Mouse (Mus musculus) gastrocnemius, postnatal 36 days (tissue): ENCODE results near the gene Pde4c. TPM values are rescaled to one million over a fixed set of nuclear protein-coding genes. Genes with fewer than 3 reads are reported as not detected.

ENCODE experiments used
- DNase-seq, 2 experiments: peaks; one replicate each; pipeline ENCODE4 v3.0.0; 2022
- intact Hi-C: fragments of 180-260 bp; cut with DNase I; formaldehyde crosslinking; loops from one replicate; pipeline ENCODE4 v1.15.1; 2025
- total RNA-seq, 2 experiments: library from RNA; stranded (reverse); gene quantifications; 2 replicates each; pipeline ENCODE4 v1.2.3; 2021

Pde4c gene
- total RNA-seq, 2 experiments from 2014 or later = 1.9 to 2.1 TPM

DNA sequence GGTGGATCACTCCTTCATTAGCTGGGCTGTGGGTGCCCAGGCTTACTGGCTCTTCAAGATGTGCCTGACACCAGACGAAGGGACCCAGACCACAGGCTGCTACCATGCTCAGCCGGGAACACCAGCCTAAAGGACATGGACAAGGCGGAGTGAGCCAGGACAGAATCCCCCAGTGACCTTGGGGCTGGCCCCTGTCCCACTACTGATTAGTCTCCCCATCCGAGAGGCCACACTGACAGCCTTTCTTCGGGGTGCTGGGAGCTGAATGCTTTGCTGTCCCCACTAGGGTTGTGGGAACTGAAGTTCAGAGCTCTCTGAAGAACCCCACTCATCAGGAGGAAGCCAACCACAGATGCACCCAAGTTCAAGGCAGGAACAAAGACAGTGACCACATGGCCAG is 51.7 kb downstream of the Pde4c start:
- intact Hi-C loops = no loop called here
- no peak for DNase-seq

DNA sequence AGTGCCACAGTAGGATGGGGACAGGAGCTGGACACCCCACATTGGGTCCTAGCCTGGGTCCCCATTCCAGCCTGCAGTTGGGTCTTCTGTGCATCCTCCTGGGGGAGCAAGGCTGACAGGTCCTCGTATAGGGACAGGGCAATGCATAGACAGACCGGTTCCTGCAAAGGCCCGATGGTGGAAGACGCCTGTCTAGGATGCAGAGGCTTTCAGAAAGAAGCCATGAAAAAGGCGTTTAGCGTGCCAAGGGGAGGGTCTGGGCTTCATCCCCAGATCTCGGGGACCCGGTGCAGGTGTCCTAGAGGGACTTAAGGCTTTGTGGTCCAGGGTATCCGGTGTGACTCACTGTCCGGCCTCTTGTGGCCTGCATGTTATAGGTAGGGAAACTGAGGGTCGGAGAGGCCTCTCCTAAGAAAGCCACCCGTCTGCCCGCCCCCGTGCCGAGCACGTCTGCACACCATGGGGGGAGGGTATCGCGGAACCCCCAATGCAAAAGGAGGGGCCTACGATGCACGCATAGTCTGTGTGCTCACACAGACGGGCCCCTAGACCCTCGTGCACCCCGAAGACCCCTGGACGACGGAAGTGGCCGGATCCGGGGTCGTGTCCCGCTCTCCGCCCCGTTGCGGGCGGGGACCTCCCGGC is 52.5 kb downstream of the Pde4c start:
- DNase-seq = no peak
- intact Hi-C loops = no loop called here

DNA sequence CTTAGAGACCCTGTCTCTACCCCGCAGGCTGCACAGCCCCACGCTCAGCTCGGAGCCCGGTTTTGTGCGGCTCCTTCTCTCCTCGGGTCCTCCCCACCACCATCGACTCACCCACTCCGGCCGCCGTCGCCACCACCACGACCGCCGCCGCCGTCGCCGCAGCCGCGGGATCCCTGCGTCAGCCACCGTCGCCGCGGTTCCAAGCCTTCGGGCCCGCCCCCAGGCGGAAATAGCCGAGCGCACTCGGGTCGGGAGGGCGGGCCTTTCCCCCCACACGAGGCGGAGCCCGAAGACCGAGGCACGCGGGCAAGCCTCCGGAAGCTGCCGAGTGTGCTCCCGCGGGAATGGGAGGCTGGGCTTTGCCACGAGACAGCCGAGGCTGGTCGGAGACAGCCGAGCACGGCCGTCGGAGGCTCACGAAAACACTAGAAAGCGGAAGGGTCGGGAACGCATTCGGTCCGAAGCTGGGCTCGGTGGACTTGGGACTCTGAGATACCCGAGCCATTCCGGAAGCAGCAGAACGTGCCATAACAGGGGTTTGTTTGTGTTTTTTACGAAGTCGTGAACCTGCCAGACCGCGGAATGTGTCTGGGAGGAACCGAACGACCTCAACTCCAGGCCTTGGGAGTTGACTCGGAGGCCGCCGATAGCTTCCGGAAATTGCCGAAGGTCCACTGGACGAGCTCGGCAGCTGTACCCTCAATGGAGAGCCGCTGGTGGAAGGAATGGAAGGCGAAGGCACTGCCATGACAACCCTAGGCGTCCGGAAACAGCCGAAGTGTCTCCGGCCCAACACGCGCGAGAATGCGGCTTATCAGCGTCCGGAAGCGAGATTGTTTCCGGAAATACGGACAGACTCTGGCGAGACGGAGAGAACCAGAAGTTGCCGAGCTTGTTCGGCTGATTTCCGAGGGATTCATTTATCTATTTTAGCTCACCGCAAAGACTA is 53.2 kb downstream of the Pde4c start, which contains the start of gene Pik3r2:
Gene Pik3r2, minus strand, starts transcription at position 218 of the 949 bp plus-strand sequence.
- DNase-seq = peak; percentile 98
- intact Hi-C loops = no loop called here

DNA sequence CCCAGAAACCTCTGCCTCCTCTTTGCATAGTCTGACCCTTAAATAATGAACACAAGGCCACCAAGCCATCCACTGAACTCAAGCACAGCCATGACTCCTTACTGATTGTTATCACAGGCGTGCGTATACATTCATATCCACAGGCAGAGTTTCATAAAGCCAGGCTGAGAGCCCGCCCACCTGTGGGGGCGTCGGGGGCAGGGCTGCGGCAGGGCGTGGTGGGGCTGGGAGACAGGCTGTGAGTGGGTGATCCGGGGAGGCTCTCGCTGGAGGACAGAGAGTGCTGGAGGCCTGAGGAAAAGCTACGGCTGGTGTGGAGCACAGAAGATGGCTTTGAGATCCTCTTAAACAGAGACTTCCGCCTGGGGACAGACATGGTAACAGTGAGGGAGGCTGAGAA is 56.6 kb downstream of the Pde4c start:
- DNase-seq = no peak
- intact Hi-C loops = no loop called here

DNA sequence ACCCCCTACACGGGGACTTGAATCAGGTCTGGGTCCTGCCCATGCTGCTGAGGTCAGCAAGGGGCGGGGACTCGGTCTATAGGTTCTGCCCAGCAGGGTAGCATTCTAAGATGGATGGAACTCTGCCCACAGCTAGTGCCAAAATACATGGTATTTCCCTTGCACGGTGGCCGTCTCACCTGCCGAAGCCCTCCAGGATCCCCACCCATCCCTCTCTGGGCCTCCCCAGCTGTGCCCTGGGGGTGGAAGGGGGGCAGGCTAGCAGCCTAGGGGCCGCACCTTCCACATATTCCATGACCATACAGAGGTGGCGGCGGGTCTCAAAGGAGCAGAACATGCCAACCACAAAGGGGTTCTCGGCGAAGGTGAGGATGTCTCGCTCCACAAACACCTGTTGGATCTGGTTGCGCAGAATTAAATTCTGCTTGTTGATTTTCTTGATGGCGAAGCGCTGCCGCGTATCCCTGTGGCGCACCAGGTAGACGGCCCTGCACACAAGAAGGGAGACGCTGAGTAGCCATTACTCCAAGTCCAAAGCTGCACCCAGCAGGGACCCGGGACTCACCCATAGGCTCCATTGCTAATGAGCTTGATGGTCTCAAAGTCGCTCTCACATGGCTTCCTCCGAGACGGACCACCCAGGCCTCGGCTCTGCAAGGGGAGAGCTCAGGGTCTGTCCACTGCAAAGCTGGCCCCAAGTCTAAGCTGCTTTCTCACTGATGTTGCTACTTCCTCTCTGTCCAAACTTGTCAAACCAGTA is 63.0 kb downstream of the Pde4c start:
- intact Hi-C loops = no loop called here
- DNase-seq = no peak

DNA sequence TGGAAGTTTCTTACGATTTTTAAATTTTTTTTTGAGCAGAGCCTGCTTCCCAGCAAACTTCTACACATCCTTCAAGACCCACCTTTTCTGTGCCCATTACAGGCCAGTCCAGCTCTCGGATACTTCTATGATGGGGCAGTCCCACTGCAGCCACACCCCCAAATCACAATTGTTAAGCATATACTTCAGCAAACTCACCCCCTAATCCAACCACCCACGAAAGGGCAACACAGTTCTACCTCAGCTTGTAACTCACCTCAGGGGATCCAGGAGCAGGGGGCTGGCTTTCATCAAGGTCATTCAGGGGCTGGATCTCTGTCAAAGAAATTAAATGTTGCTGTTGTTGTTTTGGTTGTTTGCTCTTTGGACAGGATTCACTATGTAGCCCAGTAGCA is 63.5 kb downstream of the Pde4c start:
- intact Hi-C loops = no loop called here
- DNase-seq = no peak

DNA sequence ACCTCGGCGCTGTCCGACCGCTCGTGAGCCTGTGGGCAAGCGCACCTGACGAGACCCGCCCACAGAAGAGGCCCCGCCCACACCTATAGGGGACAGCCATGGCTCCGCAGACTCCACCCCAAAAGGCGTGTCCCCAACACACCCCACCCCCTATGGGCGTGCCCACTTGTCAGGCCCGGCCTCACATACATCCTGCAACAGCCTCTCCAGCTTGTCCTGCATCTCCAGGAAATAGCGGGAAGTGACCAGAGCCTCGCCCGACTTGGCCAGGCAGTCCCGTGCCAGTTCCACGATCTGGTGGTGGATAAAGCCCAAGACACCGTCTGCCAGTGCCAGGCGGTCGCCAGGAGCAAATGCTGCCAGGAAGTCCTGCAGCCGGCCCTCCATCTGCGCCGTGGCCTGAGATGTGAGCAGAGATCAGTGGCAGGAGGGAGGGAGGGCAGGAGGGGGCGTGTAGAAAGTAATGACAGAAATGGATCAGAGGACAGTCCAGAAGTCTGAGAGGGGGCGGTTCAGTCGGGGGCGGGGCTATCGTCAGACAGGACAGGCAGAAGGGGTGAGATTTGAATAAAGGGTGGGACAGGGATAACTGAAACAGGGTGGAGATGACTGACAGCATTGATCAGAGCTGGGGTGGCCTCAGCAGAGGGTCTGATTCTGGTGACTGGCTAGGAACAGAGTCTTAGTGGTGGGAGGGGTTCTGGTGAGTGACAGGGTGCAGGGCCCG is 64.6 kb downstream of the Pde4c start:
- intact Hi-C loops = no loop called here
- DNase-seq = no peak

DNA sequence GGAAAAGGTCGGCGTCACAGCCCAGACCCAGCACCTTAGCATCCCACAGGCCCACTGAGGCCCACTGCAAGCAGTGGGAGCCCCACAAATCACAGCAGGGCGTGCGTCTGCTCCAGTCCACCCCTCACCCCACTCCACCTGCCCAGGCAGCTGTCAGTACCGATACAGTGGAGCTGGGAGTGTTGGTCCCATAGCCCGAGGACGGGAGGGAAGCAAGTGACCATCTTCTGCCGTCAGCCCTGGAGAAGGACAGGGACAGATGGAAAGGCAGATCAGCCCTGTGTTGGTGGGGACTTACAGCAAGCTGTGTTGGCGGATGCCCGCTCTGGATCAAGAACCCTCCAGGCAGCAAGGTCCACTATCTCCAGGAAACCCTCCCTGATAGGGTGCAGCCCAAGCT is 65.5 kb downstream of the Pde4c start:
- no peak for DNase-seq
- intact Hi-C loops = no loop called here

DNA sequence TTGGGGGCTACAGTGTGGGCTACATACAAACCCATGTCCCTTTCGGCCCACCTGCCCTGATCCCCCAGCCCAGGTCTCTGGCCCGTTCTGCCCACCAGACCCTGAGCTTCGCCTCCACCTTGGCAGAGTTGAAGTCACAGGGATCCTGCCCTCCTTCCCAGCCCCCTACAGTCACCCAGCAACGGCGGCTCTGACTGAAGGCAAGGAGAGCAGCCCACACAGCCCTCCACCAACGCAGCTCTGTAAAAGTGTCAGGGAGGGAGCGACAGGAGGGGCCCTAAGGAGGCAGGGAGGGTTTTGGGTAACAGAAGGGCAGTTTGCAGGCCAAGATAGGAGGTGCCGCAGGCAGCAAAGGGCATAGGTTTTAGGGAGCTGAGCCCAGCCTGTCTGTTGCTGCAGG is 67.3 kb downstream of the Pde4c start:
- DNase-seq = no peak
- intact Hi-C loops = loop anchor here (10.0 kb wide), 1 partner anchor 684 kb away; no protein-coding TSS in a partner anchor

DNA sequence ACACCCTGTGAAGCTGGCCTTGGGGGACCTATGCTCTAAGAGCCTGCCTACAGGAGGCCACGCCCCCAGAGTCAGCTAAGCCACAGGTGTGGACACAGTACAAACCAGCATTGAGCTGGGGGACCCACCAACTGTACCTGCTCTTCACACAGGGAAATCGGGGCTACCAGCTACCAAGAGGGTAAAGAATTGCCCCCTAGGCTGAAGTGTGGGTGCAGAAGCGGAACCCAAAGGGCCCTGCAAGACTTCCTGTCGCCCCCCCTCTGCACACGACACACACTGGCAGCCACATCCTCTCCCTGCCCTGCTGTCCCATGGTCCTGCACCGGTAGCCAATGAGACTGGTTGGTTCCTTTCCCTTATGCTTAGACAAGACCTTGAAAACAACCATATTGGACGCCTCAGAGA is 67.8 kb downstream of the Pde4c start:
- no peak for DNase-seq
- intact Hi-C loops = loop anchor here (10.0 kb wide), 1 partner anchor 684 kb away; no protein-coding TSS in a partner anchor

DNA sequence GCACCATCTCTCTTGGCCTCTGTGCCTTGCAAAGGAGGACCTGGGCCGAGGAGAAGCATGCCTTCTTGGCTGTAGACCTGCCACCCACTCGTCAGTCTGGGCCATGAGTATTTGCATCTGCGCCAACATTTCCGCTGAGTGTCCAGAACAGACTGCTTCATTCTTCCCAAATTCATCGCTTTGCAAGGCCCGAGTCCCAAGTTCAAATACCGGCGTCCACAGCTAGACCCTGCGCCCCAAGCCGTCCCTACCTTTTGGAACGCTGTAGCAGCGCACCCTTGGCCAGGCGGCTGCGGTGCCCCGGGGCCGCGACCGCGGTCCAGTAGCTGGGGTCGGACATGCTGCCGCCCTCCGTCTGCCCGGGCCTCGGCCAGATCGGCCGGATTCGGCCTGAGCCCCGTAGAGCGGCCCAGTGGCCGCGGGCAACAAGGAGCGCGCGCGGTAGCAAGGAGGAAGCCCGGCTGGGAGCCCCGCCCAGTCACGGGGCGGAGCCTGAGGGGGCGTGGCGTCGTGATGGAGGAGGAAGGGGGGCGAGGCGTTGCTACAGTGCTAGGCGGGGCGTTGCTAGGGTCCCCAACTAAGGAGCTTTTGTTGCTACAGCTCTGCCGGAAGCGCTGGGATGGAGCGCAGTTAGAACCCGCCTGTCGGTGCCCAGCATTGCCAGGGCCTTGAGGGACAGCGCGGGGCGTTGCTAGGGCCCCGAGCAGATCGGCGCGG is 68.6 kb downstream of the Pde4c start:
- DNase-seq = peak; percentile 97 to 98
- intact Hi-C loops = loop anchor here (10.0 kb wide), 1 partner anchor 683 kb away; no protein-coding TSS in a partner anchor

DNA sequence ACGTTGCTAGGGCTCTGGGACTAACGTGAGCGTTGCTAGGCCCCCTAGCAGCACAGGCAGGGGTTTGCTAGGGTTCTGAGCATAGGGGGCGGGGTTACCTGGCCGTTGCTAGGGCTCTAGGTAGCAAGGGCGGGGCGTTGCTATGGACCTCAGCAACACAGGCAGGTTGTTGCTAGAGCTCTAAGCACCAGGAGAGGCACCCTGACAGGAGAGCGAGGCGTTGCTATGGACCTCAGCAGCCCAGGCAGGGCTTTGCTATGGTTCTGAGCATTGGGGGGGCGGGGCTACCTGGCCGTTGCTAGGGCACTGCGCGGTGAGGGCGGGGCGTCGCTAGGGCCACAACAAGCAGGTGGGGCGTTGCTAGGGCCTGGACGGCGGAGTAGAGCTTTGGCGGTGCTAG is 69.2 kb downstream of the Pde4c start:
- intact Hi-C loops = loop anchor here (10.0 kb wide), 1 partner anchor 682 kb away; no protein-coding TSS in a partner anchor
- no peak for DNase-seq

DNA sequence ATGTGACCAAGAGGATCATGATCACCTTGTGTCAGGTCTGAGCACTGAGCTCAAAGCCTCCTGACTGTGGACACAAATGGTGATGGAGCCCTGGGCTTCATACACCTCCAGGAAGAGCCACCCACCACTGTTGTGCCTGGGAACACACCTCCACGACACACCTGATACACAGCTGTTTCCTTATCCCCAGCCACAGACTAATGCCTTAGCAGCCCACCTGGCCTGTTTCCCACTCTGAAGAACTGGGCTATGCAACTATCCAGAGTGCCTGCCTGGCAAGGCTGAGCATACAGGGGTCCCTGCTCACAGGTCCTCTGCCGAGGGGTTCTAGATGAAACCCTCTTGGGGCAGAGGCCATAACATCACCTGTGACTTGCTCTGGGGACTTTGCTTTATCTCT is 70.7 kb downstream of the Pde4c start:
- DNase-seq = no peak
- intact Hi-C loops = loop anchor here (10.0 kb wide), 1 partner anchor 681 kb away; no protein-coding TSS in a partner anchor

DNA sequence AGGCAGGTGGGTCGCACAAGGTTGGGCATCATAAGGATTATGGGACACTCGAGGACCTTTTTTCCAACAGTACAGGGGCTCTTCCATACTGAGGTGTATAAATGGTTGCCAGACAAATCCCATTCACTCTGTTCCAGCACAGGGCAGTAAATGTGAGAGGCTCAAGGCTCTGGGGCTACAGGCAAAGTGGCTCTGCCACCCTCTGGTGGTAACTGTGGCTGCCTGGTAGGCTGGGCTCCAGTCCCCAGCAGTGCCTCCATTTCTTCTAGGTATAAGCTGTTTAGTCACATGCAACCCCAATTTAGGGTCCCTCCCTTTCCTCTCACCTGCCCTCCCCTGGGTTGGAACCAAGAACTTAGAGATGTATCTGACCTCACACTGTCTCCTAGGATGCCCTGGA is 71.8 kb downstream of the Pde4c start:
- intact Hi-C loops = loop anchor here (10.0 kb wide), 1 partner anchor 679 kb away; no protein-coding TSS in a partner anchor
- DNase-seq = no peak

DNA sequence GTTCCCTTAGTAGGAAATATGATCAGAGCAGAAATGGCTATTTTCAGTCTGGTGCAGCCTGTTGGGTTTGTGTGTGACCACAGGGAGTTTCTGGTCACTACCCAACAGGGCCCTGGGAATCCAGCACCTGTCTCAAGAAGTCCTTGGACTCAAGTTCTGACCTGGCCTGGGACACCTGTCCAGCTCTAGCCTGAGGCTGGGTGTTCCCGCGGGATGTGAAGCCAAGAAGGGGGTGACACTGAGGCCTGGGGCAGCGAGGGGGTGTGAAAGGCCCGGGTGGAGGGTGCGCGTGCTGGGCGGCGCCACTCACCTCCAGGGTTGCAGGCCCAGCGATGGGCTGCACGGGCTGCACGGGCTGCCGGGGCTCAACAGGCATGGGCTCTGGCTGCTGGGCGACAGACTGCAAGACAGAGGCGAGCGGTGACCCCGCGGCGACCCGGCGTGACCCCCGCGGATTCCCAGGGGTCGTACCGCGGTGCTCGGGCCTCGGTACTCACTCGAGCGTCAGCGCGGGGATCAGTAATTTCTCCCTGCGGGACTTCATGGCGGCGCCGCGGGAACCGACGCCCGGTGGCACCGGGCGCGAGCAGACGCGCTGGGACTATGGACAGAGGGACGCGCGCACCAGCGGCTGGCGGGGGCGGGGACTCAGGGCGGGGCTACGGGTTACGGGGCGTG is 73.0 kb downstream of the Pde4c start:
- DNase-seq = no peak
- intact Hi-C loops = loop anchor here (10.0 kb wide), 1 partner anchor 678 kb away; no protein-coding TSS in a partner anchor

DNA sequence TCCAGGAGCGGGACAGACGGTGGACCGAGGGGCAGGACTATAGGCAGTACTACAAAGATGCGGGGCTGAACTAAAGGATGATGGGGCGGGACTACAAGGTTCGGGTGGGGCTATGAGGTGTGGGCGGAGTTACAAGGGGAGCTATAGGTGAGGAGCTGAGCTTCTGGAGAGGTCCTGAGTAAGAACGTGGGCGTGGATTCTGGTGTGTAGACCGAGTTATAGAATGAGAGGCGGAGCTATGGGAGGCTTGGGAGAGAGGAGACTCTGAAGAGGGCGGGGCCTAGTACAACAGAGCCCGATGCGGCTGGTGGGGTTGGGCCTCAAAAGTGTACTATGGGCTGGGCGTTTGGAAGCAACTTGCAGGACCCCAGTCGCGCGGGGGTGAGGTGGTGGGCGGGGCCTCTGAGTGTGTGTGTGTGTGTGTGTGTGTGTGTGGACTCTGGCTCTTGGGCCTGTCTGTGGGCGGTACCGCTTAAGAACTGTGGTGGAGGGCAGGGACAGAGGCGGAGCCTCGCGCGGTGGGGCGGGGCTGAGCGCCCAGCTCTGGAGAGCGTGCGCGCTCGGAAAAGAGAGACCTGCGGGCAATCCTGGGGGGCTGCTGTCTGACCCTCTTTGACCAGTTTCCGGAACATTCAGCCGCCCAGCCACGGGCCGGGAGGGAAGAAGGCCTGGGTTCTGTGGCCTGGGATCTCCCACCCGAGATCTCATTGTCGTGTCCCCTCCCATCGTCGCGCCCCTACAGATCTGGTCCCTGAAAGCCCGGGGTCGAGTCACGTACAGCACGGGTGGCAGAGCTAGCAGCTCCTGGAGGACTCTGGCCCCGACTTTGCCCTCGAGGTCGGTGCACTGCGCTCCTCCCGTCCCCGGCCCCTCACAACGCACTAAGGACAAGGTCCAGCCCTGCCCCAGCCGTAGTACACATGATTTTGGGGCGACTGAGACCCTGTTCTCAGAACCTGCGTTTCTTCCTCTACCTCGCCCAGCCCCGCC is 73.9 kb downstream of the Pde4c start:
- intact Hi-C loops = loop anchor here (10.0 kb wide), 1 partner anchor 677 kb away; no protein-coding TSS in a partner anchor
- DNase-seq = peak; percentile 83 to 84

DNA sequence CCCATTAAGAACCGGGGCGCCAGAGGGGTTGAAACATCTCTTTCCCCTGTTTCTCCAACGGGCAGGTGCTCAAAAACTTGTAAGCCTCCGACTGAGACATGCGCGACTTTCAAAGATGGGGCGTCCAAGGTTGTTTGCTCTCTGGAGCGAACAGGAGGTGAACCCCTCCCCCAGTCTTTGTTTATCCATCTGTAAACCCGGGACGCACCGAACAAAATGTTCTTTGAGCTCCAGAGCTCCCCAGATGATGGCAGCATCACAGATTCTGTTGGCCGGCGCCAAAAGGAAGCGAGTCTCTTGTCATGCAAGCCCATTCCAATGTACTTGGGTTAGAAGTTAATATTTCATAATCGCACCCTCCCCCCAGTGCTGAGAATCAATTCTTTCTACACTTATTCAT is 74.8 kb downstream of the Pde4c start:
- DNase-seq = peak in 1 of 2 experiments; percentile 65
- intact Hi-C loops = loop anchor here (10.0 kb wide), 1 partner anchor 677 kb away; no protein-coding TSS in a partner anchor
